Mouse (Mus musculus) CD4-positive naive resting alpha-beta T cell, adult 57 days (primary cell): ENCODE measurements around the gene Bcas3. TPM values are rescaled to one million over a fixed set of nuclear protein-coding genes. Genes with fewer than 3 reads are reported as not detected.

Experiments
- total RNA-seq: library from RNA; stranded (reverse); gene quantifications from one replicate; pipeline ENCODE4 v1.2.4, GENCODE M21; 2023

Bcas3 gene
- total RNA-seq, result 68.0 TPM

DNA sequence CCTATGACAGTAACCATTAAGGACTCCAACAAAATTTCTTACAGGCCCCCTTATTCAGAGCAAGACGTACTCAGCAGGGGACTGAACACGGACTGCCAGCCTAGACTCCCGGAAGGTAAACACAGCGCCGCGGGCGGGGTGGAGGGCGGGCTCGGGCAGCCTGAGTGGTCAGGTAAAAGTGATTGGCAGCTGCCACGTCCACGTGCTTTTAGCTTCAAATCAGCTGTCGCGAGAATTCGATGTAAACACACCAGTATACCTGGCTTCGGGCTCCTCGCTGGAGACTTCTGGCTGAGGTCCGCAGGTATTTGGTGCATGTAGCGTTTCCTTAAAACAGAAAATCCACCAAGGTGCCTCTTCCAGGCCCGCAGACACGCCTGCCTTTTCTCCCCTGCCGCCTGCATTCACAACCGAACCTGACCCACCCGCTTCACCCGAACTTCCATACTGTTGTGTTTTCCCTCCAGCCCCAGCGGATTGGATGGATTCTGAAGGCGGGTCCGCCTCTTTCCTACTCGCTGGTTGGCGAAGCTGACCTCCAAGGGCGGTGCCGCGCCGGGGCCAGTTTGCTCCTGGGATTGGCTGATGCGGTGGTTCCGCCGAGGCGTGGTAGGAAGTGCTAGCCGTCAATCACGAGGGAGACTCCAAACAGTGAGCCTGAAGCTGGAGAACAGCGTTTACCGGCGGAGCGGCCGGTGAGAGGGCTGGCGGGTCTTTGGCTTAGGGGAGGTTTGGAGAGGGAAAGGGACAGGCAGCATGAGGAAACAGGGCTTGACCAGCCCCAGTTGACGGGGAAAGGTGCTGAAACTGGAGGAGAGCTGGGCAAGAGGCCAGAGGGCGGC is at the start of gene Bcas3:
TSS of gene Bcas3 (plus strand) at position 629 of the 842 bp plus-strand sequence.

DNA sequence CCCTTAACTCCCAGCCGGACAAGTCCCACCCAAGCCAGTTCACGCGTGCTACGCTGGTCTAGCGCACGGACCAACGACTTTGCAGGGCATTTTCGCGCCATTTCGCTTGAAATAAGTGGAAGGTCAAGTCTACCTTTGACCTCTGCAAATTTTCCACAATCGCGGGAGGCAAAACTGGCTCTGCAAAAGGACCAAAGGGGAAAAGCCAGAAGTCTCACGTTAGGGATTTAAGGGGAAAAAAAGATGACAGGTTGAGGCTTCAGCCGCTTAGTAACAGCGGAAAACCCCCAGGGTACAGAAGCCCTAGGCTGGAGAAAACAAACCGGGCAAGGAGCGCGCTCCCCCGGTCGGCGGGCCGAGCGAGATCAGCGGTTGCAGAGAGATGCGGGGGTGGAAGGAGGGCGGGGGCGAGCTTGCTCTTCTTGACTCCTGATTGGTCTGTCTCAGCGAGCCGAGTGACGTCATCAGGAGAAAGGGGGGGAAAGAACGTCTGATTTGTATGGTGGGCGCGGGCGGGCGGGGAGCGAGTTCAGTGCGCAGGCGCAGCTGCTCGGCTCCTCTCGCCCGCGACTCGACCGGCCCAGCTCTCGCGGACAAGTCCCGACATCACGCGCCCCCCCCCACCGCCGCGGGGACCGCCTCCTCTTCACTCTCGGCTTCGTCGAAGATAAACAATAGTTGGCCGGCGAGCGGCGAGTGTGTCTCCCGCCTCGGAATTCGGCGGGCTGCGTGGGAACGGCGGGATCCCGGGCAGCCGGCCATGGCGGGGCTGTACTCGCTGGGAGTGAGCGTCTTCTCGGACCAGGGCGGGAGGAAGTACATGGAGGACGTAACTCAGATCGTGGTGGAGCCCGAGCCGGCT is 42.0 kb upstream of the Bcas3 start, which contains the start of gene Ppm1d:
TSS of gene Ppm1d (plus strand) at position 532 of the 862 bp plus-strand sequence.

DNA sequence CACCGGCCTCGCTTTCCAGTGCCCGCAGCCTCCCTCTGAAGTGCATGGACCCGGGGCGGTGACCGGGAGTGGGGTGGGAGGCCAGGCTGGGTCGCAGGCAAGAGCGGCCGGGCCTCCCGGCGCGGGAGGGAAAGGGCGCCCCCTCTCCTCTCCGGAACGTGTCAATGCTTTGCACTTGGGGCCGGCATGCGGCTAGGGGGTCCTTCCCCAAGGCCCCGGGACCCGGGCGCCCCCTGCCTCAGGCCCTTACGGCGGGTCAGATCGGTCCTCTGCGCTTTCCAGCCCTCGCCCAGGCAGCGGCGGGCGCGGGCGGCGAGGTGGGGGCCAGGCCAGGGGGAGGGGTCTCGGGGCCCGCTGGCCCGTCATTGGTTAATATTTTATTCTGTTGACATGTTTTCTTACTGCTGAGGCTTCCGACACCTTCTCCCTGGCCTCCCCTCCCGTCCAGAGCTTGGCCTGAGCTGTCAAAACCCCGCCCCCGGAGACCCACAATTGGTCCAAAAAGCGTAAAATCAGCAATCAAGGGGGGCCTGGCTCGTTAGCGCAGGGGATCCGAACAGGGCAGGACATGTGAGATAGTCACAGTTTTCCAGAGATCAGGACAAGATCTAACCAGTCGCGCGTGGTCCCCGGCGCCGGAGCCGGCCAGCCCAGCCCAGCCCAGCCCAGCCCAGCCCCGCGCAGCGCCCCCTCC is 479.4 kb downstream of the Bcas3 start, which contains the start of gene Tbx2:
TSS of gene Tbx2 (plus strand) at position 321 of the 694 bp plus-strand sequence.

DNA sequence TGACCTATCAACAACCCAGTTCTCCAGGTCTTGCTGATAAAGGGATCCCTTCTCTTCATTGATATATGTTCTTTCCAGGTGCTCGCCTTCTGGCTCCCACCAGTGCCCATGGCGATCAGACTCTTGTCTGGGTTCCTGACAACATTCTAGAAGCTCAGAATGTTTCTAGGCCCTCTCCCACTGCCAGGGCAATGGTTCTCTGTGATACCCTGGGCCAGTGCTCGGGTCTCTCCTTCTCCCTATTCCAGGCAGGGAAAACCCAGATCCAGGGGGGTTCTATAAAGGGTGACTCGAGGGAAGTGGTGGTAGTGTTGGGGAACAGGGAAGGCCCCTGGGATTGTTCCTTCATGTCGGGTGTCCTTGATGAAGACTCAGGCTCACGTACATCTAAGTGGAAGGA is 497.3 kb downstream of the Bcas3 start, which contains the start of gene Gm11444:
TSS of gene Gm11444 (minus strand) at position 101 of the 400 bp plus-strand sequence.

Other genes with a start within 250 kb of the Bcas3 start
- 36.5 TPM for gene Usp32, start 213.0 kb upstream of the Bcas3 start, total RNA-seq
- gene 1700125H20Rik, start 182.8 kb upstream of the Bcas3 start, total RNA-seq, result not detected
- gene Appbp2, start 118.0 kb upstream of the Bcas3 start, total RNA-seq, result 25.6 TPM
- 31.2 TPM for gene Ppm1d, start 41.9 kb upstream of the Bcas3 start, total RNA-seq